Mouse (Mus musculus): ENCODE data around the gene Slc19a1. TPM values are rescaled to one million over a fixed set of nuclear protein-coding genes. Genes with fewer than 3 reads are reported as not detected.

The Slc19a1 gene
- 29.4 and 32.5 TPM in 2 replicates for polyA plus RNA-seq (2015; fragmentation: Nextera tagmentation; extraction: Ambion mirVana)

- peak within 1 kb of the TSS; percentile 77 for H3K9ac ChIP-seq
- 0 out of 2 replicates have a peak, but pooled peaks cover 4% of the 10 kb centered on the region for H3K27me3 ChIP-seq
- ATAC-seq (ENCODE audit: low read depth) (no peak), DNase-seq (no peak)
- 0 out of 2 replicates have a peak within 1 kb of the TSS, but pooled peaks have one; percentile 13 for H3K27ac ChIP-seq
- peaks cover 47% of the 10 kb centered on the region for H3K4me1 ChIP-seq (replicated peaks)
- no peaks in the 10 kb centered on the region for H3K36me3 ChIP-seq
- peak within 1 kb of the TSS; percentile 73 for H3K4me3 ChIP-seq (replicated peaks)
- peak within 1 kb of the TSS; percentile 97 for H3K4me2 ChIP-seq
- H3K9me3 ChIP-seq (replicated peaks), result no peaks in the 10 kb centered on the region
- 55% methylated on average over 13 of the region's 13 CpGs for WGBS (ENCODE audit: insufficient replicate concordance)
Observed at GRCm38 (mm10) chr10:77031768-77032375, at the start of gene Slc19a1. Gene Slc19a1, plus strand, starts transcription at chr10:77032241.

- Histone ChIP-seq H3K4me3 (replicated peaks) (no peak overlapping the region), H3K9me3 (replicated peaks) (no peaks in the 10 kb centered on the region), H3K27me3 (peaks cover 8% of the 10 kb centered on the region; the same call in 1 of the 2 replicates), H3K27ac (no peak overlapping the region), H3K4me2 (no peak overlapping the region), H3K4me1 (replicated peaks) (no peaks in the 10 kb centered on the region), H3K36me3 (no peaks in the 10 kb centered on the region), H3K9ac (no peak overlapping the region)
- DNase-seq (no peak), ATAC-seq (ENCODE audit: low read depth) (no peak)
- WGBS (ENCODE audit: insufficient replicate concordance), result 71% methylated on average over 5 of the region's 5 CpGs
Observed at GRCm38 (mm10) chr10:76988586-76988985, 43.5 kb upstream of the Slc19a1 start.

GRCm38 (mm10) chr10:76992456-76992855 is 39.6 kb upstream of the Slc19a1 start:
- Histone ChIP-seq H3K27me3 (peaks cover 4% of the 10 kb centered on the region; the same call in 1 of the 2 replicates), H3K9ac (no peak overlapping the region), H3K4me3 (replicated peaks) (no peak overlapping the region), H3K36me3 (no peaks in the 10 kb centered on the region), H3K4me1 (replicated peaks) (no peaks in the 10 kb centered on the region), H3K27ac (no peak overlapping the region), H3K9me3 (replicated peaks) (no peaks in the 10 kb centered on the region), H3K4me2 (no peak overlapping the region)
- DNase-seq (no peak), ATAC-seq (ENCODE audit: low read depth) (no peak)
- 29% methylated on average over 3 of the region's 3 CpGs for WGBS (ENCODE audit: insufficient replicate concordance)

GRCm38 (mm10) chr10:76997759-76998513 is 34.1 kb upstream of the Slc19a1 start:
- no peak overlapping the region for H3K27ac ChIP-seq
- ATAC-seq (ENCODE audit: low read depth) (no peak), DNase-seq (no peak)
- no peak overlapping the region for H3K9ac ChIP-seq
- H3K4me2 ChIP-seq, result no peak overlapping the region
- WGBS (ENCODE audit: insufficient replicate concordance), result 63% methylated on average over 17 of the region's 17 CpGs
- H3K9me3 ChIP-seq (replicated peaks), result no peaks in the 10 kb centered on the region
- no peaks in the 10 kb centered on the region for H3K27me3 ChIP-seq
- H3K4me1 ChIP-seq (replicated peaks), result no peaks in the 10 kb centered on the region
- no peaks in the 10 kb centered on the region for H3K36me3 ChIP-seq
- H3K4me3 ChIP-seq (replicated peaks), result no peak overlapping the region

GRCm38 (mm10) chr10:77004936-77005335 is 27.1 kb upstream of the Slc19a1 start:
- Histone ChIP-seq H3K27ac (no peak overlapping the region), H3K36me3 (no peaks in the 10 kb centered on the region), H3K9me3 (replicated peaks) (no peaks in the 10 kb centered on the region), H3K27me3 (no peaks in the 10 kb centered on the region), H3K4me3 (replicated peaks) (no peak overlapping the region), H3K4me1 (replicated peaks) (peaks cover 11% of the 10 kb centered on the region), H3K4me2 (no peak overlapping the region), H3K9ac (no peak overlapping the region)
- ATAC-seq (ENCODE audit: low read depth), result no peak
- no peak for DNase-seq
- WGBS (ENCODE audit: insufficient replicate concordance), result 39% methylated on average over 7 of the region's 7 CpGs

GRCm38 (mm10) chr10:77007433-77008108 is 24.5 kb upstream of the Slc19a1 start:
- H3K4me3 ChIP-seq (replicated peaks), result no peak overlapping the region
- 48% methylated on average over 8 of the region's 8 CpGs for WGBS (ENCODE audit: insufficient replicate concordance)
- ATAC-seq (ENCODE audit: low read depth) (no peak), DNase-seq (no peak)
- H3K9me3 ChIP-seq (replicated peaks), result no peaks in the 10 kb centered on the region
- no peaks in the 10 kb centered on the region for H3K27me3 ChIP-seq
- H3K27ac ChIP-seq, result no peak overlapping the region; the same call in 1 of the 2 replicates
- no peaks in the 10 kb centered on the region for H3K36me3 ChIP-seq
- peaks cover 14% of the 10 kb centered on the region for H3K4me1 ChIP-seq (replicated peaks)
- no peak overlapping the region for H3K9ac ChIP-seq
- H3K4me2 ChIP-seq, result no peak overlapping the region

GRCm38 (mm10) chr10:77008109-77008561 is 23.9 kb upstream of the Slc19a1 start:
- H3K4me2 ChIP-seq, result no peak overlapping the region
- no peaks in the 10 kb centered on the region for H3K36me3 ChIP-seq
- H3K27me3 ChIP-seq, result no peaks in the 10 kb centered on the region
- ATAC-seq (ENCODE audit: low read depth) (no peak), DNase-seq (no peak)
- WGBS (ENCODE audit: insufficient replicate concordance), result 46% methylated on average over 9 of the region's 9 CpGs
- H3K9ac ChIP-seq, result no peak overlapping the region
- H3K4me3 ChIP-seq (replicated peaks), result no peak overlapping the region
- H3K27ac ChIP-seq, result no peak overlapping the region; the same call in 1 of the 2 replicates
- peaks cover 14% of the 10 kb centered on the region for H3K4me1 ChIP-seq (replicated peaks)
- no peaks in the 10 kb centered on the region for H3K9me3 ChIP-seq (replicated peaks)

GRCm38 (mm10) chr10:77008698-77009097 is 23.3 kb upstream of the Slc19a1 start:
- Histone ChIP-seq H3K4me2 (no peak overlapping the region), H3K4me1 (replicated peaks) (peaks cover 14% of the 10 kb centered on the region), H3K9ac (no peak overlapping the region), H3K9me3 (replicated peaks) (no peaks in the 10 kb centered on the region), H3K27ac (no peak overlapping the region), H3K36me3 (no peaks in the 10 kb centered on the region), H3K4me3 (replicated peaks) (no peak overlapping the region), H3K27me3 (no peaks in the 10 kb centered on the region)
- ATAC-seq (ENCODE audit: low read depth) (no peak), DNase-seq (no peak)
- WGBS (ENCODE audit: insufficient replicate concordance), result 66% methylated on average over 2 of the region's 3 CpGs

GRCm38 (mm10) chr10:77011681-77012080 is 20.4 kb upstream of the Slc19a1 start:
- no peaks in the 10 kb centered on the region for H3K9me3 ChIP-seq (replicated peaks)
- H3K27me3 ChIP-seq, result no peaks in the 10 kb centered on the region
- no peak for DNase-seq
- H3K4me1 ChIP-seq (replicated peaks), result peaks cover 14% of the 10 kb centered on the region
- no peak overlapping the region for H3K27ac ChIP-seq
- H3K9ac ChIP-seq, result no peak overlapping the region
- ATAC-seq (ENCODE audit: low read depth), result no peak
- 55% methylated on average over 4 of the region's 4 CpGs for WGBS (ENCODE audit: insufficient replicate concordance)
- H3K4me2 ChIP-seq, result no peak overlapping the region
- no peak overlapping the region for H3K4me3 ChIP-seq (replicated peaks)
- H3K36me3 ChIP-seq, result no peaks in the 10 kb centered on the region

GRCm38 (mm10) chr10:77016080-77016479 is 16.0 kb upstream of the Slc19a1 start:
- H3K36me3 ChIP-seq, result no peaks in the 10 kb centered on the region
- no peak for ATAC-seq (ENCODE audit: low read depth)
- H3K4me2 ChIP-seq, result no peak overlapping the region
- no peak overlapping the region for H3K9ac ChIP-seq
- no peaks in the 10 kb centered on the region for H3K9me3 ChIP-seq (replicated peaks)
- H3K27ac ChIP-seq, result no peak overlapping the region
- WGBS (ENCODE audit: insufficient replicate concordance), result 66% methylated on average over 7 of the region's 7 CpGs
- no peaks in the 10 kb centered on the region for H3K27me3 ChIP-seq
- peaks cover 3% of the 10 kb centered on the region; the same call in 1 of the 2 replicates for H3K4me1 ChIP-seq (replicated peaks)
- no peak overlapping the region for H3K4me3 ChIP-seq (replicated peaks)
- no peak for DNase-seq

GRCm38 (mm10) chr10:77016499-77016898 is 15.5 kb upstream of the Slc19a1 start:
- no peak overlapping the region for H3K27ac ChIP-seq
- no peak overlapping the region for H3K4me2 ChIP-seq
- H3K9me3 ChIP-seq (replicated peaks), result no peaks in the 10 kb centered on the region
- no peak for DNase-seq
- H3K36me3 ChIP-seq, result no peaks in the 10 kb centered on the region
- no peaks in the 10 kb centered on the region; the same call in 1 of the 2 replicates for H3K4me1 ChIP-seq (replicated peaks)
- no peak for ATAC-seq (ENCODE audit: low read depth)
- no peak overlapping the region for H3K9ac ChIP-seq
- WGBS (ENCODE audit: insufficient replicate concordance), result 47% methylated on average over 8 of the region's 8 CpGs
- H3K4me3 ChIP-seq (replicated peaks), result no peak overlapping the region
- no peaks in the 10 kb centered on the region for H3K27me3 ChIP-seq

All from liver, embryonic 13.5 days (tissue).